Mouse (Mus musculus) stomach, embryonic 16.5 days (tissue): ENCODE results near the gene Rims4. TPM values are rescaled to one million over a fixed set of nuclear protein-coding genes. Genes with fewer than 3 reads are reported as not detected.
A peak's percentile ranks its signal among the peaks of the same experiment; 100 is the strongest.

Source experiments
- ATAC-seq: fragments of 200-750 bp; cut with Nextera tagmentation; 2 replicates; pipeline ENCODE4 v1.8.0; 2017; ENCODE audit warnings: moderate number of reproducible peaks, moderate TSS enrichment; ENCODE audit not compliant: insufficient read depth, low FRiP score
- H3K27ac ChIP-seq: fragments of 300-500 bp; sonication (generic); 2 replicates; pipeline ENCODE4 v1.5.1; 2014; ENCODE audit warnings: low read length
- H3K27me3 ChIP-seq: fragments of 300-500 bp; sonication (generic); 2 replicates; pipeline ENCODE4 v1.6.1; 2014; ENCODE audit warnings: low read length, control low read depth, mixed read lengths; ENCODE audit not compliant: control insufficient read depth, insufficient read depth
- H3K36me3 ChIP-seq: fragments of 300-500 bp; sonication (generic); 2 replicates; pipeline ENCODE4 v1.6.1; 2014; ENCODE audit warnings: low read length; ENCODE audit not compliant: control insufficient read depth, insufficient read depth
- H3K4me1 ChIP-seq: fragments of 300-500 bp; sonication (generic); 2 replicates; pipeline ENCODE4 v1.6.1; 2014; ENCODE audit warnings: low read length, control low read depth, mixed read lengths; ENCODE audit not compliant: control insufficient read depth, insufficient read depth
- H3K4me2 ChIP-seq: fragments of 300-500 bp; sonication (generic); 2 replicates; pipeline ENCODE4 v1.6.1; 2014; ENCODE audit warnings: low read depth, low read length, mixed read lengths
- H3K4me3 ChIP-seq: fragments of 300-500 bp; sonication (generic); replicated peaks from 2 replicates; pipeline ENCODE4 v1.5.1; 2014; ENCODE audit warnings: mild to moderate bottlenecking, low read length
- H3K9ac ChIP-seq: fragments of 300-500 bp; sonication (generic); 2 replicates; pipeline ENCODE4 v1.6.1; 2014; ENCODE audit warnings: low read length
- H3K9me3 ChIP-seq: fragments of 300-500 bp; sonication (generic); replicated peaks from 2 replicates; pipeline ENCODE4 v1.6.1; 2016; ENCODE audit warnings: low read length, control low read depth; ENCODE audit not compliant: control insufficient read depth
- WGBS: fragments of 180-500 bp; shearing (Covaris S2); extraction: QIAGEN DNeasy Blood & Tissue Kit; methylation state at CpG from one replicate; pipeline ENCODE4 v1.1.7; 2014; 5-methylcytosine and 5-hydroxymethylcytosine counted together
- polyA plus RNA-seq: library from polyadenylated mRNA; unstranded; fragments of >200 nt; fragmentation: Nextera tagmentation; extraction: Ambion mirVana; gene quantifications from 2 replicates; pipeline ENCODE4 v1.2.1, GENCODE M21; 2015

The Rims4 gene
- polyA plus RNA-seq, 1 experiment from 2014 or later = 0.40 TPM

- H3K36me3 ChIP-seq = no peaks in the 10 kb centered on the region
- 66% methylated on average over 7 of the region's 7 CpGs for WGBS
- no peak overlapping the region for H3K4me3 ChIP-seq
- H3K4me1 ChIP-seq = peaks cover 3% of the 10 kb centered on the region; the same call in 1 of the 2 replicates
- no peak for ATAC-seq
- no peaks in the 10 kb centered on the region for H3K27me3 ChIP-seq
- H3K27ac ChIP-seq = no peak overlapping the region
- no peaks in the 10 kb centered on the region for H3K9me3 ChIP-seq
- H3K4me2 ChIP-seq = no peak overlapping the region
- H3K9ac ChIP-seq = no peak overlapping the region
Observed at GRCm38 (mm10) chr2:163901043-163901442, 17.4 kb downstream of the Rims4 start.

GRCm38 (mm10) chr2:163899910-163900411 is 18.5 kb downstream of the Rims4 start:
- 32% methylated on average over 14 of the region's 14 CpGs for WGBS
- H3K4me2 ChIP-seq = no peak overlapping the region
- H3K36me3 ChIP-seq = no peaks in the 10 kb centered on the region
- ATAC-seq = no peak
- H3K27me3 ChIP-seq = no peaks in the 10 kb centered on the region
- H3K4me3 ChIP-seq = no peak overlapping the region
- H3K9me3 ChIP-seq = no peaks in the 10 kb centered on the region
- H3K27ac ChIP-seq = 0 out of 2 replicates have a peak overlapping the region, but pooled peaks have one; percentile 9
- H3K4me1 ChIP-seq = peaks cover 3% of the 10 kb centered on the region; the same call in 1 of the 2 replicates
- H3K9ac ChIP-seq = 0 out of 2 replicates have a peak overlapping the region, but pooled peaks have one; percentile 18

- no peak for ATAC-seq
- H3K27ac ChIP-seq = no peak overlapping the region
- H3K9me3 ChIP-seq = no peaks in the 10 kb centered on the region
- H3K36me3 ChIP-seq = no peaks in the 10 kb centered on the region
- peaks cover 3% of the 10 kb centered on the region; the same call in 1 of the 2 replicates for H3K4me1 ChIP-seq
- no peaks in the 10 kb centered on the region for H3K27me3 ChIP-seq
- 66% methylated on average over 7 of the region's 7 CpGs for WGBS
- no peak overlapping the region for H3K4me2 ChIP-seq
- H3K4me3 ChIP-seq = no peak overlapping the region
- H3K9ac ChIP-seq = no peak overlapping the region
Observed at GRCm38 (mm10) chr2:163897988-163898535, 20.4 kb downstream of the Rims4 start.

GRCm38 (mm10) chr2:163897026-163897425 is 21.5 kb downstream of the Rims4 start:
- Histone ChIP-seq H3K4me1 (peaks cover 3% of the 10 kb centered on the region; the same call in 1 of the 2 replicates), H3K4me3 (no peak overlapping the region), H3K27me3 (no peaks in the 10 kb centered on the region), H3K27ac (no peak overlapping the region), H3K4me2 (no peak overlapping the region), H3K9me3 (no peaks in the 10 kb centered on the region), H3K36me3 (no peaks in the 10 kb centered on the region), H3K9ac (no peak overlapping the region)
- WGBS = 89% methylated on average over 7 of the region's 7 CpGs
- ATAC-seq = no peak

GRCm38 (mm10) chr2:163895156-163895555 is 23.3 kb downstream of the Rims4 start:
- Histone ChIP-seq H3K9ac (no peak overlapping the region), H3K4me2 (no peak overlapping the region), H3K36me3 (no peaks in the 10 kb centered on the region), H3K4me3 (no peak overlapping the region), H3K9me3 (no peaks in the 10 kb centered on the region), H3K27ac (no peak overlapping the region), H3K4me1 (peaks cover 2% of the 10 kb centered on the region; the same call in 1 of the 2 replicates), H3K27me3 (no peaks in the 10 kb centered on the region)
- 49% methylated on average over 2 of the region's 2 CpGs for WGBS
- ATAC-seq = no peak

- Histone ChIP-seq H3K9ac (no peak overlapping the region), H3K4me3 (no peak overlapping the region), H3K36me3 (no peaks in the 10 kb centered on the region), H3K4me1 (no peaks in the 10 kb centered on the region), H3K27ac (no peak overlapping the region), H3K27me3 (no peaks in the 10 kb centered on the region), H3K9me3 (no peaks in the 10 kb centered on the region), H3K4me2 (no peak overlapping the region)
- no peak for ATAC-seq
- 59% methylated on average over 7 of the region's 7 CpGs for WGBS
Observed at GRCm38 (mm10) chr2:163893446-163894370, 24.8 kb downstream of the Rims4 start.

- WGBS = 85% methylated on average over 11 of the region's 11 CpGs
- H3K4me3 ChIP-seq = no peak overlapping the region
- ATAC-seq = no peak
Observed at GRCm38 (mm10) chr2:163891271-163891670, 27.2 kb downstream of the Rims4 start.

GRCm38 (mm10) chr2:163890586-163890985 is 27.9 kb downstream of the Rims4 start:
- Histone ChIP-seq H3K9me3 (no peaks in the 10 kb centered on the region), H3K27ac (no peak overlapping the region), H3K4me2 (no peak overlapping the region), H3K4me1 (no peaks in the 10 kb centered on the region), H3K4me3 (no peak overlapping the region), H3K9ac (no peak overlapping the region), H3K36me3 (no peaks in the 10 kb centered on the region), H3K27me3 (no peaks in the 10 kb centered on the region)
- ATAC-seq = no peak
- WGBS = 66% methylated on average over 11 of the region's 11 CpGs

More at GRCm38 (mm10) chr2:163891271-163891670, 27.2 kb downstream of the Rims4 start:
- no peaks in the 10 kb centered on the region for H3K4me1 ChIP-seq
- no peak overlapping the region for H3K9ac ChIP-seq
- no peak overlapping the region for H3K4me2 ChIP-seq
- H3K36me3 ChIP-seq = no peaks in the 10 kb centered on the region
- H3K27me3 ChIP-seq = no peaks in the 10 kb centered on the region
- no peak overlapping the region for H3K27ac ChIP-seq
- H3K9me3 ChIP-seq = no peaks in the 10 kb centered on the region

- Histone ChIP-seq H3K27me3 (no peaks in the 10 kb centered on the region), H3K36me3 (no peaks in the 10 kb centered on the region), H3K4me2 (no peak overlapping the region), H3K9me3 (no peaks in the 10 kb centered on the region), H3K9ac (no peak overlapping the region), H3K4me1 (no peaks in the 10 kb centered on the region), H3K4me3 (no peak overlapping the region), H3K27ac (no peak overlapping the region)
- ATAC-seq = no peak
- WGBS = 25% methylated on average over 6 of the region's 6 CpGs
Observed at GRCm38 (mm10) chr2:163889411-163889810, 29.1 kb downstream of the Rims4 start.
